Mouse (Mus musculus): ENCODE results near the gene Gm13119.
"Not testable (repeated sequence)": the region's sequence is repeated elsewhere in the genome, so short reads cannot be mapped to it uniquely, and the experiment has no call there.

Gm13119 gene

DNA sequence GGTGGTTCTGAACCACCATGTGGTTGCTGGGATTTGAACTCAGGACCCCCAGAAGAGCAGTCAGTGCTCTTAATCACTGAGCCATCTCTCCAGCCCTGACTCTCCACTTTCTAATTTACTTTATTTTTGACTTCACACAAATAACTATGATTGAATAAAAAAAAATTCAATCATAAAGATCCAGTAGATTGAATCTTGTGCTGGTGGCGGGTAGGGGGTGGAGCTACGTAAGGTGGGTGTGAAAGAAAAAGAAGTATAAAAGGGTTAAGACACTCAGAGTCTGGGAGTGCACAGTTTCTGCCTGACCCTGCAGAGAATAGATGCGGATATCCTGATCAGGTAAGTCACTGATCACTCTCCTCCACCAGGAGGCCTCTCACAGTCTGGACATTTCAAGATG is at the start of gene Gm13119:
Gene Gm13119, plus strand, starts transcription at position 301 of the 400 bp plus-strand sequence.
- not testable (repeated sequence) for DNase-seq

DNA sequence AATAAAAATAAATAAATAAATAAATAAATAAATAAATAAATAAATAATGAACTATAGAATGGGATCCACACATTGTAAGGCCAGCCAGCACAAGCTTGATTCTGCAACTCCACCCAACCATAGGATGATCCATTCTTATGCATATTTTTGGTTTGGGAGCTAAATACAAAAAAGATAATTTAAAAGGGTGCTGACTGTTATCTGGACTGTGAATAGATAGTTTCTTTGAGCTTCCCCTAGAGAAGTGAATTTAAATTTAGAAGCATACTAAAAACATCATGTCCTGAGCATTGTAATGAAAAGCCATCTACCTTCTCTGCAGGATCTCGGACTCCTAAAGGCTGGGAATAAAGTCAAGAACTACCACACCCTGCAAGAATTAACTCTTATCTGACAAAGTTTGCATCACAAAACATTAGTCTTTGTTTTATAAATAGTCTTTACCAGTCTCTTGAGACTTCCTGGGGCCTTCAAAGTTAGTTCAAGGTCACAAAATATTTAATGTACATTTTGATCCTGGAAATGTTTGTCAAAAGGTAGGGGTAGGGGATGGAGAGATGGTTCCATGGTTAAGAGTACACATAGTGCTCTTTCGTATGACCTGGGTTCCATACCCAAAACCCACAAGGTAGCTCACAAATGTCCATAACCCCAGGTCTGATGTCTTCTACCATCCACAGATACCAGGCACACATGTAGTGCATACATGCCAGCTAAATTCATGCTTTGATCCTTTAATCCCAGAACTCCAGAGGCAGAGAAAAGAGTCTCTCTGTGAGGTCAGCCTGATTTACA is 44.9 kb upstream of the Gm13119 start:
- DNase-seq, result not testable (repeated sequence)

DNA sequence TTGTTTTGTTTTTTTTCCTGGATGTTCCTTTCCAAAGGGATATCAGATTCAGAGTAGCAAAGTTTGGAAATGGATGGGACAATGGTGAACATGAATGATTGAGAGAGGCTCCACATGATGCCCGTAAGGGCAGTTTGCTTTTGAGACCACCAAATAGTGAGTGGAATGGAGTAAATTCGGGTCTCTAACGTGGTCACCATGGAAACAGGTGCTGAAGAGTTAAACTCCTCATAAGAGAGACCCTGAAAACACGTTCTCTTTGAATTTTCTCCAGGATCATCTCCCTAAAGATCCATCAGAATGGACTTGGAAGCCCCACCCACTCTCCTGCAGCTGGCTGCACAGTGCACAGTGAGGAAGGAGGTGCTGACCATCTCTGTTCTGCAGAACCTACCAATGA is 27.8 kb upstream of the Gm13119 start, which contains the start of gene Gm13128:
Gene Gm13128, plus strand, starts transcription at position 301 of the 400 bp plus-strand sequence.
- not testable (repeated sequence) for DNase-seq

DNA sequence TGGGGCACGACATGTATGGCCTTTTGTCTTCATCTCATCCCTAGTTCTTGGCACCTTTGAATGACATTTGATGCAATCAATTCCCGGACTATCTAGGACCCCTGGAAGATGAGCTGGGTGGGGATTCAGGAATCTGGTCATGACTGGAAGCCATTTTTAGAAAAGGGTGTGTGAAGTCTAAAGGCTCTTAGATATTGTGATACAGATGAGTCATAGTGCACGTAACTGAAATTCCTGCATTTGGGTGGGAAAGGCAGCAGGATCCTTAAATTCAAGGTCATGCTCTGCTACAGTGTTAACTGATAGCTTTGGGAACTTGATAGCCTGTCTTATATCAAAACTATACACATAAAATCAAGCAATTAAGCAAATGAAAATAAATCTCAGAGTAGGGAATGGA is 21.9 kb upstream of the Gm13119 start:
- DNase-seq, result not testable (repeated sequence)

DNA sequence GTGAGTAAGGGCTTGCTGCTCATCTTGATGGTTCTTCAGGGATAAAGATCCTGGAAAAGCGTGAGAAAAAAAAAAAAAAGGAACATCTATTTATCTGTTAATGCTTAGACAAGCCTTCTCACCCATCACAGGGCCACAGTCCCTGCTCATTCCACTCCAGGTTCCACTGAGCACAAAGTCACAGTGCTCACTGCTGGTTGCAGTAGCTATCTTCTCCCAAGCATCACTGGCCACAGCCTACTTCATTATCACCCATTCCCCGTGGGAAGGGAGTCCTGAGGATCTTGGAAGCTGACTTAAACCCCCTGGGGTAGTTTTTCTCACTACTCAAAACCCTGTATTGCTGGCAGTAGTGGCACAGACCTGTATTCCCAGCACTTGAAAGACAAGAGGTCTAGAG is 20.2 kb downstream of the Gm13119 start, which contains the start of gene Pramef20:
Gene Pramef20, minus strand, starts transcription at position 23 of the 400 bp plus-strand sequence.
- no peak for DNase-seq

DNA sequence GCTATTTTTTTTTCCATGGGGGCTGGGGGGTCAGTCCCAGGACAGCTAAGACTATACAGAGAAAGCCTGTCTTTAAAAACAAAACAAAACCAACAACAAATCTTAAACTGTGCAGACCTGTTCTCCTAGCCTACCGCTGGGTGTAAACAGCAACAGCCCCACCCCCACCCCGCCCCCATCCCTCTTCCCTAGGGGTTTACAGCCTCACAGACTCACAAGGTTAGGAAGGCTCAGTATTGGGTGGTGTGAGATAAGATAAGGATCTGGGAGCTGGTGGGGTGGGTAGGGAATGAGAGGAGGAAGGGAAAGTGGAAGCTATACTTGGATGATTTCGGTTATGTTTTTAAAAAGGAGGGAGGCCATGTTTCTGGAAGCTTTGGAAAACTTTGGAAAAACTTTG is 38.6 kb downstream of the Gm13119 start:
- DNase-seq, result no peak

DNA sequence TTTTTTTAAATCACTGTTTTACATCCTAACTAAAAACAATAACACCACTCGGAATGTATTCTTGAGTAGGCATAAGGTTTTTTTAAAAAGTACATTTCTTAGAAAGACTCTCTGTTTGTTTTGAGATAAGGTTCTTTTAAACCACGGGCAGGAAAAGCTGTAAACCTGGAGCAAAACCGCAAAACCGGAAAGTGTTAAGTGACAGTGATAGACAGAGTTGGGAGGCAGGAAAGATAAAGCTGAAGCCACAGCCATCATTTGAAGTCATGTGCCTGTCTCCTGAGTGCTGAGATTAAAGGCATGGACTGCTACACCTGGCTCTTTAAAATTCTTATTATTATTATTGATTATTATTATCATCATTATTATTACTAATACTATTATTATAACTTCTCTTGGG is 45.0 kb downstream of the Gm13119 start:
- no peak for DNase-seq

DNA sequence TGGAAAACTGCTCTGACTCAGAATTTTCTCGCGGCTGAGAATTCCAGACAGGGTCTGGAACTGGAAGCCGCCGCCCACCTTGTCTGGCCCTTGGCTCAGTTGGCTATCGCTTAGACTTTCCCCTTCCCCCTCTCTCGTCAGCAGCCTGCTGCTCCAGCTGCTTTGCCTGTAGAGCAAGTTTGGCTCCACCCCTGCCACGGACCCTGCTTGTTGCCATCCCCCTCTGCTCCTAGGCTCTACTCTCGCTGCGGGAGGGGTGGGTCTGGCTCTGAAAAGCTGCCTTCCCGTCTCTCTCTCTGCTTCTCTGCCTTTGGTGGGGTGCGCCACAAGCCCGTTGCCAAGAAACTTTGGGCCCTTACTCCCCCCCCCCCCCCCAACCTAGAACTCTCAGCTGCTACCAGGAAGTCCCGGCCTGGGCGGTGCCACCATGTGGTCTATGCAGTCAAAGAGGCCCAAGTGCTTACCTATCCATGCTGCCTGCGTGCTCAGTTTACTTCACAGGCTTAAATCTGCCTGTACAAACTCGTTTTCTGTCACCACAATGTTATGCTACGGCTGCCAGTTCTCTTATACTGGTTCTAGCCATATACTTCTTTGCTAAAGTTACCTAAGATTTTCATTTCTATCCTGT is 46.8 kb downstream of the Gm13119 start:
- no peak for DNase-seq

DNA sequence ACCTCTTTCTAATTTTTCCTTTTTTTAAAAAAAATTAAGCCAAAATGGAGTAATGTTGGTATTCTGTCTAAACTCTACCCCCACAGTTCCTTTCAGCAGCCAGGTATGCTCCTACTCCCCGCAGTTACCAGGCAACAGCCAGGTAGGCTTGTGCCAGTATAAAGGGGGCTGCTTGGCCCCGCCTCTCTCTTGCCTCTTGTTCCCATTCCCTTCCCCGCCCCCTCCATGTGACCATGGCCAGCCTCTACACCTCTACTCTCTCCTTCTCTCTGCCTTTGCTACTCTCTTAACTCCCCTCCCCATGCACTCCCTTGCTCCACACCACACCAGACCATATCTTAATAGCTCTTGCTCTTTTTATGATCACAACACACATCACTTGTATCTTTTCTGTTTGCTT is 48.5 kb downstream of the Gm13119 start:
- DNase-seq, result no peak

DNA sequence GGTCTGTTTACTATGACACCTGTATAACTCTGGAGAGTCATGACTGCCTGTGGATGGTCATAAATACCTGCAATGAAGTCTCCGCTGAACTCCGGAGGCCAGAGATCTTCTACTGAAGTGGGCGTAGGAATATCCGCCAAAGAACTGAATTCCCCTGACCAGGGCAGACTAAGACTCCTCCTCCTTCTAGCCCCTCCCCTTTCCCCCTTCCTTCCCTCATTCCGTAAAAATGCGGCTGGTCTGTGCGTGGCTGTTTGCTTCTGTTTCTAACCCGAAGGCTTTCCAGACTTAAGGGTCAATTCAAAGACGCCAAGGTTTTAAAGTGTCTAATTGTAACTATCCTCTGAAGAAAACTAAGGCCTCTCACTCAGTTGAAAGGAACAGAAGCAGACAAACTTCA is 50.5 kb downstream of the Gm13119 start, which contains the start of gene Pramef12:
Gene Pramef12, minus strand, starts transcription at position 175 of the 400 bp plus-strand sequence.
- no peak for DNase-seq

All from cerebellum, postnatal 36 days (tissue).